Mouse (Mus musculus) spleen, adult 12 weeks (tissue): ENCODE results near the gene 3110082I17Rik.

Experiments used
- DNase-seq: peaks from one replicate; pipeline ENCODE4 v3.0.0; 2022; ENCODE audit warnings: low spot score

3110082I17Rik gene

DNA sequence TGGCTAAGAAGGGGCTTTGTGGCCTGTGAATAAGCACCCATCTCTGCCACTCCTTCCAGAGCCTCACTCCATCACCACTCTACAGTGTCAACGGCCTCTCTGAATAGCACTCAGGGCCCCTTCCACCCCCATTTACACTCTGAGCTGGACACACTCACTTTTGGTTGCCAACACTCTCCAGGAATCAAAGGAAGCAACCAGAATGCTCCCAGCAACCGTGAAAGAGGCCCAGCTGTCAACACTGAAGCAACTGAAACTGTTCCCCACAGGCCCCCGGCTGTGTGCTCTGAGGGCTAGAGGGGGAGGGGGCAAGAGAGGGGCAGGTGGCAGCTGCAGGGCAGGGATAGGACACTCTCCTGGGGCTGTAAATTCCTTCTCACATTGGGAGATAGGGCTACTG, 41.7 kb downstream of the 3110082I17Rik start:
- DNase-seq, result no peak

DNA sequence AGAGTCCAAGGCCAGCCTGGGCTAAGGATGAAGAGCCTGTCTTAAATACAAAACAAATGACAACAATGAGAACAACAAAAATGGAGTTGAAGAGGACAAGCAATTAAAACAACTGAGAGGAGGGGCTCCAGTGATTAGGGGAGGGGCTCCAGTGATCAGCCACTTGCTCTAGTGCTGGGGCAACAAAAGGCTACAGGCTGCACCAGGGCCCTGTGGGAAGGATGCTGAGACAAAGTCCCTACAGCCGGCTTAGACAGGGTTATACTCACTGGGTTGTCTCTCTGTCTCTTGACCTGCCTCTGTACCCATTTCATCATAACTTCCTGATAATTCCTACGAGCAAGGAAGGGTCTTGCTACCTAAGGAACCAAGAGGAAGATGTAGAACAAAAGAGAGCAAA, 42.2 kb downstream of the 3110082I17Rik start:
- no peak for DNase-seq

DNA sequence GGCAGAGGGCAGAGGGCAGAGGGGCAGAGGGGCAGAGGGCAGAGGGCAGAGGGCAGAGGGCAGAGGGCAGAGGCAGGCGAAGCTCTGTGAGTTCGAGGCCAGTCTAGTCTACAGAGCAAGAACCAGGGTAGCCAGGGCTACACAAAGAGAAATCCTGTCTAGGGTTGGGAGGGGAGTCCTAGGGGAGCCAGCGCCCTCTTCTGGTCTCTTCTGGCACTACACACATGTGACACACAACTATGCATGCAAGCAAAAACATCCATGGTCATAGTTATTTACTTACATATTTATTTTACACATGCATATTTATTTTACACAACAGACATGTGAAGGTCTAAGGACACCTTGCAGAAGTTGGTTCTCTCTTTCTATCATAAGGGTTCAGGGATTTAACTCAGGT, 42.8 kb downstream of the 3110082I17Rik start:
- no peak for DNase-seq

DNA sequence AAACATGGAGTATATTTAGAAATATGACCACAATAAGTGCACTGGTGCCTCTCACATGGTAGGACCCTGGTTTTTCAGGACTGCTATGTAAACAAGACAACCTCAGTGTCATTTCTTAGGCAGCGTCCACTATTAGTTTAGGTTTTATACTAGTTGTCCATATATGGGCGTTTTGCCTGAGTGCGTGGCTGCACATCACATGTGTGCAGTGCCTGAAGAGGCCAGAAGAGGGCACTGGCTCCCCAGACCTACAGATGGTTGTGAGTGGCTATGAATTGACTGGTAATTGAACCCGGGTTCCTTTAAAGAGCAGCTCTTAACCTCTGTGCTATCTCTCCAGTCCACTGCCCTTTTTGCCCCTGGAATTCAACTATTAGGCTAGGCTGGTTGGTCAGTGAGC, 43.4 kb downstream of the 3110082I17Rik start:
- DNase-seq, result no peak

DNA sequence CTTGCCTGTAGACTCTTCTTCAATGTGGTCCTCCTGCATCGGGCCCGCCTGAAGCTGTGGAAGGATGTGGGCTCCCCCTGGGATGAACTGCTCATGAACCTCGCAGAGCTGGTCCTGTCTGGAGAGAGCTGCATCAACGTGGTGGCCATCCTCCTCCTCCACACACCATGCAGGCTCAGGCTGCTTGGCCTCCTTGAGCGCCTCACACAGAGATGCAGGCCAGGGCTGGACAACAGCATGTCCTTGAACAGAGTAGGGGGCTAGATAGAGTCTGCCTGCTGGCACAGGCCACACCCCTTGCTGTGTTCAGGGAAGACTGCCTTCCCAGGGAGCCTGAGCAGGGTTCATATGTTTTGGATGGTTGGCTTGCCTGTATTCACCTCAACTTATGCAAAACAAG, 45.3 kb downstream of the 3110082I17Rik start:
- DNase-seq, result no peak

DNA sequence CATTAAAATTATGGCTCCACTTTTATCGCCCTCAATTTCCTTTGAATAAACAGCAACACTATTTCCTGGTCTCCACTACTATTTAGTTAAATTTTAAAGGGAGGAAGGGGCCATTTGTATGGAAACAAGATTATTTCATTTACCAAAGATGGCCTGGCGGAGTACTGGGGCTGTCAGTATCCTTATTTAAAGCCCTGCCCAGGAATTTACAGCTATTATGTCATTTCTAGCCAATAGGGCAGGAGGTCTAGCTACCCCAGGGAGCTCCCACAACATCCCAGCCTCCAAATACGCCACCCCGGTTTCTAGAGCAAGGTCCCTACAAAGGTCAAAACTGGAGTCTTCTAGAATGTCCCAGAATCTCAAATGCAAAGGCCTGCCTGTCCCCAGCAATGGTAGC, 46.8 kb downstream of the 3110082I17Rik start:
- no peak for DNase-seq

DNA sequence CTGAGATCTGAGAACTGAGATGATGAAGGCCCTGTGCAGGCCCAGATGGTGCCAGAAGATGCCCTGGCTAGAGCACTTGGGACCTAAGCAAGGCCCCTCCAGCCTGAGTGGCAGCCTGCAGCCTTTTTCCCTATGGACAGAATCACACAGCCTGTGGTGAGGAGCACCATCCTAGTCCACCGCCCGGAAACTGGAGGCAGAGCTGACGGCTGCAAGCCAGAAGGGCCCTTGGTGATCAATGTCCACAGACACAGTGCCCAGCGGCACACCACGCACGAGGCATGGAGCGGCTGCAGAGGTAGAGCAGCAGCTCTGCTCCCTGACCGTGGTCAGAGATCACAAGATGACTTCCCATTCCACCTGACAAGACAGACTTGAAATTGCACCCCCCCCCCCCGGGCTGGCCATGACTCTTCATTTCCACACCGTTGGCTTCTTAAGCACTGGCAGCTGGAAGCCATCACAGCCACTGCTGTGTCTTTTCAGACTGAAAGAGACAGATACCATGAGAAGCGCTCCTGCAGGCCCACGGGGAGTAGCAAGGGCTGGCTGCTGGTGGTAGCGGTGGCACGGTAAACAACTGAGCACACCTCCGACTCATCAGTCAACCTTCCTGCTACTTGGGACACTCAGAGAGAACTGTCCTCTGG, 48.5 kb downstream of the 3110082I17Rik start:
- no peak for DNase-seq

DNA sequence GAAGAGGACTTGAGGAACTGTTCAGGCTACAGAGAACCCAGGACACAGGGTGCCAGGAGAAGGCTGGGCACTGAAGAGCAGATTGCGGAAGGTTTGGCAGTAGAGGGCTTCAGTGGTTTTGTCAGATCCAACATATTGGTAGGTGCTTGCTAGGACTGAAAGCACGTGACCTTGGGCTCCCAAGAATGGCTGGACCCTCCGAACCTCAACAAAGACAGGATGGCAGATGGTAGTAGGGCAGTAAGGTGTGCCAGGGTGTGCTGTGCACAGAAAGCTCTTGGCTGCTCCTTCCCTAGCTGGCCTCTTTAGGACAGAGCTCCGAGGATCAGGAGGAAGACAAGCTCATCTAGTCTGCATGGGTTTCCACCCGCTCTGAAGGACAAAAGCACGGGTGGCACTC, 49.2 kb downstream of the 3110082I17Rik start:
- no peak for DNase-seq

DNA sequence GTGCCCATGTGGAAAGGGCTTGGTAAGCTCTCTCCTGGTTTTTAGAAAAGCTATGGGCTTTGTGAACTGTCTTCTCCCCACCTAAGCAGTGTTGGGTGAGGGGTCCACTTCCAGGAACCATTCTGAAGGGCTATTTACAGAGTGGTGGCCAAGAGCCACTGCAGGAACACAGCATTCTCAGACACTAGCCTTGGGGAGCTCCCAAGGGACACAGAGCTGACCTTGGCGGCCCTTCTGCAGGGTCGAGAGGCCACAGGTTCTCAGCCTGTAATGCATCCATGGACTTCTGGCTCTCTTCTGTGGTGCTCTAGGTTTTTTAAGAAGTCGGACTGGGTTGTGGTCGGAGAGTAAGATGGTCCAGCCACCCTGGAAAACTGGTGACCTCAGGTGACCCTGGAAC, 50.3 kb downstream of the 3110082I17Rik start:
- no peak for DNase-seq

DNA sequence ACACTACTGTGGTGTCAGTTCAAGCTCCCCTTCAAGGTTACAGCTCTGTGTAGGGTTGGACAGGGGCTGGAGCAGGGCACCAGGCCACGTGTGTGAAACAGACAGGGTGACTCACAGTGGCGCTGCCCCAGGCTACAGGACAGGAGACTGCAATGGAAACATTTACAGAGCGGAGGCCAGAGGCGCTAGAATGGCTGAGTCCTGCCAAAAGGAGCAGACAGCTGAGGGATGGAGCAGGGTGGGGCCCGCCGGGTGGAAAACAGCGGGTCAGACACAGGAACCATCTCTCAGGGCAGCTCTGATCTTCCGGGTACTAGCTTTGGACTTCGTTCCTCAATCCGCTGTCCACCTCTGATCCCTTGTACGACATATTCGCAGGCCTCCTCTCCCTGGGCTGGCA, 50.9 kb downstream of the 3110082I17Rik start:
- no peak for DNase-seq

DNA sequence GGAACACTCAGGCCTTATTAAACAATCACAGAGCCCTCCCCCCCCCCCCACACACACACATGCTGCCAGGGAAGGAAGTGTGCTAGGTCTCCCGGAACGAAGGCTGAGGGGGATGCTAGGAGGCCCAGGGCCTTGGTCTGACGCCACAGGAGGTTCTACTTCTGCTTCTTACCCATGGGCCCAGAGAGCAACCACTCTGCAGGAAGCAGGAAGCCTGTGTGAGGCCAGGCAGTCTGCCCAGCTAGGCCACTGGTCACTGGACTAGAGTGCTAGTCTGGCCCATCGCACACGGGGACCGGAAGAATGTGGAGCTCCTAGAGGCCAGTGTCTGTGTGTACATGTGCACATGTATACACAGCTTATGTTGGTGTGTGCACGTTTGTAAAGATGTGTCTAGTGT, 51.8 kb downstream of the 3110082I17Rik start:
- no peak for DNase-seq

DNA sequence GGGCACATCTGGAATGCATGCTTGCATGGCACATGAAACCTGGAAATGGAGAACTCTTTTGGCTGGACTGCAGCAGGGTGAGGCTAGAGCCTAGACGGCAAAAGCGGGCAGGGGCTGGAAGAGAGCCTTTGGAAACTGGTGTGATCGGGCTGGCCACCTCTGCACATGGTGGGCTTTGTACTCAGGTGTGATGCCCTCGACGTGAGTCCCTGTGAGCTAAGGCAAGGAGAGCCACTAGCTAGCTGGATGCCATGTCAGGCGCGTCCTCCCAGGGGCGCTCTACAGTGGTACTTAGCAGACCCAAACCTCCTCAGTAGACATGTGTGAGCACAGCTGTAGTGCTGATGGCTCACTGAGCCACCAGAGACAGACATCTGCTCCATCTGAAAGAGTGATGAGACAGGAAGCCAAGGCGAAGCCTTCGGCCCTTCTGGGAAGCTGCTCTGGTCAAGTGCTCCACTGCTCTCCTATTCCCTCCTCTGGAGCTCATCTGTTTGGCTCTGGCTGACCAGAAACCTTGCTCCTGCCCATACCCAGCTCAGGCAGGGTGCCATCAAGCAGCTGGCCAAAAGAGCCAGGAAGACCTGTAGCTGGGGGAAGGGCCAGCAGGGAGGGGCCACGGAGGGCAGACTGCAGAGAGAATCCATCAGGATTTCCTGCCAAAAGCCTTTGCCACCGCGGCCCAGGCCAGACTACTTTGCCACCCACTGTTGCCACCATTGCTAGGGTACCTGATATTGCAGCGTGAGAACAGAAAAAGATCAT, 53.0 kb downstream of the 3110082I17Rik start:
- DNase-seq, result no peak

DNA sequence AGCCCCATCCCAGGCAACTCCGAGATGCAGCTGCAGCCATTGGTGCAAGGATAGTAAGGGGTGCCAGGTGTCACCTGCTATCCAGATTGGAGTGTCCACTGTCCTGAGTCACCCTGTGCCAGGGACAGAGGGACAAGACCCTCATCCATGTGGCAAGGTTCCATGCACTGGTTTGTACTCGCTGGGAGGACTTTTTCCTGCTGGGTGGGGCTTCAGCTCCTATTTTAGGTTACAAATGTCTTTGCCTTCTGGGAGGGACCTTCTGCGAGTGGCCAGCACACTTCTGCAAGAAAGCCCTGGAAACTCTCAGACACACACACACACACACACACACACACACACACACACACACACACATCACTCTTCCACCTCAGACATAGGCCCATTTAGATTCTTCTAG, 54.4 kb downstream of the 3110082I17Rik start:
- DNase-seq, result no peak

DNA sequence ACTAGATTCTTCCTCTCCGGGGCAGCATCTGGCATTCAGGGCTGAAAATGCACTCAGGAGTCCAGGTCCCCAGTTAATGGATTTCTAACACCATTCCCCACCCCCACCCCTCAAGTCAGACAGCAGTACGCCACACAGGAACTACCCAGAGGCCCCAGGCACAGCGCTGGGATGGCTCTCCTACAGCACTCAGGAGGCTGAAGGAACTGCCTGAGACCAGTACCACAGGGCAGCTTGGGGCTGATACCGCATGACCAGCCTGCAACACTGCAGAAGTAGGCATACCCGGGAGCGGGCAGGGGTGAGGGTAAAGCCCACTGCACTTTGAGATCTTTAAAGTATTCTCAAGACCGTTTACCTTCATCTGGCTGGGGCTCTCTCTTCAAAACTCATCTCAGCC, 54.8 kb downstream of the 3110082I17Rik start:
- DNase-seq, result no peak

DNA sequence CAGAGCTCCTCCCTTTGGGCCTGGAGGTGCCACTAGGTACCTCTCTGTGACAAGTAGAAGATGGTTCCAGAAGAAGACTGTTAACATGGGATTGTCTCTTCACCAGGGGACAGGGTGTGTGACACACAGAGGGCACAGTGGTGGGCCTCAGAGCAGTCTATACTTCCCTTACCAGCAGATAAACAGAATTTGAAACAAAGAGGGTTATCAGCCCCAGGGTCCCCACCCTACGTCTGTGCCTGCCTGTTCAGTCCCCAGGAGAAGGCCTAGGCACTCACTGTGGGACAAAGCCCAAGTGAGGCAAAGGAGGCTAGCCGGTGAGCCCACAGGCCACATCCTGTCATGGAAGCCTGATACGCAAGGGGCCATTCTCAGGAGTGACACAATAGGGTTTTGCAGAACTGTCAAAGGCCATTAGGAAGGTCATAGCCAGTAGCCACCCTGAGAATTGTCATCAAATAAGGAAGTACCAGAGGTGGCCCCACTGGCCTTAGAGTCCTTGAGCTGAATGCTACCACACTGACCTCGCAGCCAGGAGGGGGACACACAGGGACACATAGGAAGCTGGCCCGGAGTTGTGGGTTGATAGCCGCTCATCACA, 55.4 kb downstream of the 3110082I17Rik start, which contains the start of gene C130050O18Rik:
Gene C130050O18Rik, plus strand, starts transcription at position 480 of the 601 bp plus-strand sequence.
- no peak for DNase-seq

DNA sequence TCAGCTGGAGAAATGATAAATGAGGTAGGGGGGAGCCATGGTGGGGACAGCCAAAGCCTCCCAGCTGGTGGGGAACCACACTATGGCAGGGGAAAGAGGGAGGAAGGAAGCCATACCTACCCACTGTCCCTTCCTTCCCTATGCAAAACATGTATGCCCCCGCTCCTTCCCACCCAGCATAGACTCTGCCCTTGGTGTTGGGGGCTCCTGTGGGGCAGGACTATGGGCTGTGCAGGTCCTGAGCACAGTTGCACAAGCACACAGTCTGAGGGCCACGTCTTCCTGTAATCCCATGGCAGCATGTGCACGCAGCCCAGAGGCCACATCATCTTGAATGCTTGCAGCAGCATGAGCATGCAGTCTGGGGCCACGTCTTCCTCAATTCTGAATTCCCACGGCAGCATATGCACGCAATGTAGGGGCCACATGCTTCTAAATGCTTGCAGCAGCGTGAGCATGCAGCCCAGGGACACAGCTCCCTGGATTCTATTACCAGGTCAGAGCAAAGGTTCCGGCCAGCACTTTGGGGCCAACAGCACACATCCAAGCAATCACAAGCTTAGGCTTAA, 56.6 kb downstream of the 3110082I17Rik start:
- no peak for DNase-seq

DNA sequence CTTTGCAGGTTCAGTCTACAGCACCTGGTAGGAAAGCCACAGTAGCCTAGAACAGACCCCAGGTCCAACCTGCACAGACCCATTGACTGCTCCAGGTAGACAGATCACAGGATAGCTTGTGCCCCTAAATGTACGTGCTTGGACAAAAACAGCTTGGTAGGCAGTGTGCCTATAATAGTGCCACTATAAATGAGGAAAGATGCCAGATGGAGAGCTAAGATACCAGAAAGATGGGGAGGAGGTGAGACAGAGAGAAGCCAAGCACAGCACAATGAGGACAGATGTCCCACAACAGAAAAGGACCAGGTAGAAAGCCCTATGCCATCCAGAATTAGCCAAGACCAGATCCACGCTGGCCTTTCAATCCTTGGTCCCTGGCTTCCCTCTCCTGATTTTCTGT, 58.2 kb downstream of the 3110082I17Rik start:
- no peak for DNase-seq

DNA sequence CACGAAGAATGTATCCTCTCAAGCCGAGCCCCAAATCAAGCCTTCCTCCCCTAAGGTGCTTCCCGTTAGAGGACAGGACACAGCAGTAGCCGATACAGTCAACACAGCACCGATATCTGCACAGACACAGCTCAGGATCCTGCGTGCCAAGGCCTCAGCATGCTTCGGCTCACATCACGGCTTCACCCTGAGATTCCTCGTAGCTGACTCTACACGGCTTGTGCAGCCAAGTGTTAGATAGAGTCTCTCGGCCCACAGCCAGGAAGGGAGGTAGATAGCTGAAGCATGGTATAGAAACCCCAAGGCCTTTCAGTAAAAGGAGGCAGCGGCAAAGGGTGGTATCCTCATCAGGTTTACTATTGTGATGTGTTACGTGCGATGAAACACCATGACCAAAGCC, 60.3 kb downstream of the 3110082I17Rik start:
- DNase-seq, result no peak

DNA sequence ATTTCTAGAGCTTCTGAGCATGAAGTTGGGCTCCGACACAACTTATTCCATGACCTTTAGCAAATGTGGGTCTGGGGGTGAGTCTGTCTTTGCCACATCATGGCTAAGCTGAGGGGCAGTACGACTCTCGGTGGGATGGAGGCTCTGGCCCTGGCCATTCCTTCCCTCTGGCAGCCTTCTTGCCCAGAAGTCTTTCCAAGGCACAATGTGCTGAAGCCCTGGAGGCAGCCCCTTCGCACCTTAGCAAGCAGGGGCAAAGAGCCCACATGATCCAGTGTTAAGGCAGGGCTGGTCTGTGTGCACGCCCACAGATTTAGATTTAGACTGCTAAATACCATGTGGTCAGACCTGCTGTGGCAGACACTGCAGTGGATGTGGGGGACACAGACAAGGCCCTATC, 61.5 kb downstream of the 3110082I17Rik start:
- DNase-seq, result no peak

DNA sequence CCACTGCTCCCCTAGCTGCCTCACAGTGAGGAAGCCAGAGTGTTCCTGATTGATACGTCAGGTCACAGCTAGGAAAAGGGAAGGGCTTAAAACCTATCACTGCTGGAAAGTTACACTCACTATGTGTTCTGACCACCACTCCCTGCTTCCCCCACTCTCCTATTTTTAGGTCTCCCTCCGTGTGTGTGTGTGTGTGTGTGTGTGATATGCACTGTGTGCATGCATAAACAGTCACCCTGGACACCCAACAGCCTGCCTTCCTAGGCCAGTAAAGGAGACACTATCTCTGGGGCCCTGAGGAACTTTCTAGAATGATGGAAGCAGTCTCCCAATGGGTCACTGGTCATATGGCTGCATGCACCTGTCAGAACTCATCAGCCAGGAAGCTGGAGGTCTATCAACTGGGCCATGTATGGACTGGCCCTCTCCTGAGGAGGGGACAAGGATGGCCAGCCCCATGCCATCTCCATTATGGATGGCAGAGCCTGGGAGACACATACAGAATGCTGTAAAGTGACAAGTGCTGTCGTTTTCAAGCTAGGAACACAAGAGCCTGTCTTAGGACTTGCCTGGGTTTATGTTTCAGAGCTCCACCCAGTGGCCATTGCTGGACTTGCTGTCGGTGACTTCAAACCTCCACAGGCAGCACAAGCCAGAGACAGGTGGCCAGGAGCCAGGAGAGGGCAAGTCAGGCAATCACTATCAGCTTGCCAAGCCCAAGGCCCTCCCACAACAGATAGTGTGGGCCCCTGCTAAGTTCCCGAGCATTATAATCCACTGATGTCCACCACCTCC, 62.2 kb downstream of the 3110082I17Rik start:
- peak; percentile 91 for DNase-seq

DNA sequence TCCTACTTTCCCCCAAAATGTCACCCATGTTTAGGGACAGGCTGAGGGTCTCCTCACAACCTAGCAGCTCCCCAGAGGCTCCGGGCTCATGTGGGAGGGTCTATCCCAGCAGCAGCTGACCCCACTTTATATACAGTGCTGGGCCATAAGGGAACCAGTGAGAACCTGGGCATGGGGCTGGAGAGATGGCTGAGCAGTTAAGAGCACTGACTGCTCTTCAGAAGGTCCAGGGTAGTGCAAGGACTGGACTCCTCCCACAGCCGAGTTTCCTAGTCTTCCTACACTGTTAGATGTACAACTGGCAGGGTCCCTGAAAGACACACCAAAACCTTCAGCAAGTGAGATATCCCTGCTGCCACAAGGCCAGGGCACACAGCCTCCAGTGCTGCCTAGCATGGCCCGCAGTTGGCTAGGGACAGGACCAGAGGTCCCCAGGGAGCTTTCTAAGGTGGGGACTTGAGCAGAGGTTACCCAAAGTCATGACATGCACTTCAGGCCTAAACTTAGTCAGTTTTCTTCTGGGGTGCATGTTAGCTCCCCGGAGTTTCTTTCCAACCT, 62.9 kb downstream of the 3110082I17Rik start:
- DNase-seq, result no peak

DNA sequence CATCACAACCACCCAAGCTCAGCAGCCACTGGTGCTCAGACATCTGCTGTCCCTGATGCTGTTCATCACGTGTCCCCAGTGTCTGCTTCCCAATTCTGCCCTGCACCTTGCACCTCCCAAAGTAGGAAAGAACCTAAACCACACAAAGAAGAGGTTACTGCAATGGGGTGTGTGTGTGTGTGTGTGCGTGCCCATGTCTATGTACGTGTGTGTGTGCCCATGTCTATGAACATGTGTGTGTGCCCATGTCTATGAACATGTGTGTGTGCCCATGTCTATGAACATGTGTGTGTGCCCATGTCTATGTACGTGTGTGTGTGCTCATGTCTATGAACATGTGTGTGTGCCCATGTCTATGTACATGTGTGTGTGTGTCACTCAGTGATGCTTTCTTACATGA, 64.8 kb downstream of the 3110082I17Rik start:
- no peak for DNase-seq
